Mouse (Mus musculus): ENCODE measurements around the gene Abi3bp.

- TF ChIP-seq CTCF (IDR thresholded peaks at IDR 0.05; ENCODE audit: low read depth, low read length) (no peak), POLR2A (IDR thresholded peaks at IDR 0.05; ENCODE audit: borderline replicate concordance, low read depth, low read length) (no peak)
These were observed 115.9 kb downstream of the Abi3bp start for GRCm38 (mm10) chr16:56593581-56593980.

All from bone marrow macrophage, adult 2 months (primary cell).